Mouse (Mus musculus) liver, embryonic 16.5 days (tissue): ENCODE results near the gene Sdk1. TPM values are rescaled to one million over a fixed set of nuclear protein-coding genes. Genes with fewer than 3 reads are reported as not detected.

Source experiments
- ATAC-seq: fragments of 200-750 bp; cut with Nextera tagmentation; 2 replicates; pipeline ENCODE4 v1.8.0; 2017; ENCODE audit warnings: low read depth, mild to moderate bottlenecking, moderate number of reproducible peaks, moderate library complexity
- H3K27ac ChIP-seq: fragments of 300-500 bp; sonication (generic); 2 replicates; pipeline ENCODE4 v1.5.1; 2014; ENCODE audit warnings: mild to moderate bottlenecking, low read length
- H3K27me3 ChIP-seq: fragments of 300-500 bp; sonication (generic); 2 replicates; pipeline ENCODE4 v1.6.1; 2014; ENCODE audit warnings: low read depth, low read length, mixed read lengths; ENCODE audit not compliant: control insufficient read depth, insufficient read depth
- H3K36me3 ChIP-seq: fragments of 300-500 bp; sonication (generic); 2 replicates; pipeline ENCODE4 v1.6.1; 2014; ENCODE audit warnings: mild to moderate bottlenecking; ENCODE audit not compliant: control insufficient read depth, insufficient read depth
- H3K4me1 ChIP-seq: fragments of 300-500 bp; sonication (generic); 2 replicates; pipeline ENCODE4 v1.6.1; 2014; ENCODE audit warnings: low read depth, low read length, mixed read lengths; ENCODE audit not compliant: control insufficient read depth
- H3K4me2 ChIP-seq: fragments of 300-500 bp; sonication (generic); 2 replicates; pipeline ENCODE4 v1.6.1; 2014; ENCODE audit warnings: low read depth, low read length, mixed read lengths
- H3K4me3 ChIP-seq: fragments of 300-500 bp; sonication (generic); 2 replicates; pipeline ENCODE4 v1.5.1; 2014; ENCODE audit warnings: low read depth, mild to moderate bottlenecking, low read length
- H3K9ac ChIP-seq: fragments of 300-500 bp; sonication (generic); 2 replicates; pipeline ENCODE4 v1.6.1; 2014; ENCODE audit warnings: low read depth, low read length
- H3K9me3 ChIP-seq: fragments of 300-500 bp; sonication (generic); replicated peaks from 2 replicates; pipeline ENCODE4 v1.6.1; 2016; ENCODE audit warnings: low read length; ENCODE audit not compliant: control insufficient read depth
- WGBS: fragments of 180-500 bp; shearing (Covaris S2); extraction: QIAGEN DNeasy Blood & Tissue Kit; methylation state at CpG from one replicate; pipeline ENCODE4 v1.1.7; 2014; ENCODE audit not compliant: insufficient replicate concordance; 5-methylcytosine and 5-hydroxymethylcytosine counted together
- polyA plus RNA-seq: library from polyadenylated mRNA; unstranded; fragments of >200 nt; fragmentation: Nextera tagmentation; extraction: Ambion mirVana; gene quantifications from 2 replicates; pipeline ENCODE4 v1.2.1, GENCODE M21; 2015

The Sdk1 gene
- polyA plus RNA-seq, 1 experiment from 2014 or later = 0.22 TPM

GRCm38 (mm10) chr5:141971071-141971470, 729.8 kb downstream of the Sdk1 start:
- no peak for ATAC-seq
- Histone ChIP-seq H3K4me2 (no peak overlapping the region), H3K9me3 (no peaks in the 10 kb centered on the region), H3K36me3 (no peaks in the 10 kb centered on the region), H3K4me1 (no peaks in the 10 kb centered on the region), H3K27ac (no peak overlapping the region), H3K4me3 (no peak overlapping the region), H3K9ac (no peak overlapping the region), H3K27me3 (no peaks in the 10 kb centered on the region)

- Histone ChIP-seq H3K36me3 (no peaks in the 10 kb centered on the region), H3K27me3 (no peaks in the 10 kb centered on the region), H3K4me2 (no peak overlapping the region), H3K9ac (no peak overlapping the region), H3K4me3 (no peak overlapping the region), H3K4me1 (no peaks in the 10 kb centered on the region), H3K9me3 (no peaks in the 10 kb centered on the region), H3K27ac (no peak overlapping the region)
- no peak for ATAC-seq
Measured at GRCm38 (mm10) chr5:141979511-141979910, 738.2 kb downstream of the Sdk1 start.

DNA sequence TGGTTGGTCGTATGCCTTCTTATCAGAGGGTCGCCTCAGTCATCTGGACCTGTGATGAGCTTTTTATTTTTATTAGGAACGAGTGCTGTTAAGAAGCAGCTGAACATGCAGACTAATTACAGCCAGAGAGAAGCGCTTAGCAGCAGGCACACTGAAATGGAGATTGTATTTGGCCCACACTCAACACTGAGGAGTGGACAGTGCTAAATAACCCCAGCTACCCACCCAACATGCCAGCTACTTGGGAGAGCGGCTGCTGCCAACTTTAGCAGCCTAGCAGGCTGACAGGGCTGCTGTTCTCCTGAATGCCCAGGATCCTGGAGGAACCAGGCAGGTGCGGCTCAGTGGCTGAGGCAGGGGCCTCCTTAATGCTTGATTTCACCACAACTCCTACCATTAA, 739.5 kb downstream of the Sdk1 start:
- Histone ChIP-seq H3K36me3 (no peaks in the 10 kb centered on the region), H3K27ac (no peak overlapping the region), H3K9ac (no peak overlapping the region), H3K4me3 (no peak overlapping the region), H3K4me2 (no peak overlapping the region), H3K9me3 (no peaks in the 10 kb centered on the region), H3K27me3 (no peaks in the 10 kb centered on the region), H3K4me1 (no peaks in the 10 kb centered on the region)
- WGBS = 65% methylated on average over 6 of the region's 6 CpGs
- ATAC-seq = no peak

DNA sequence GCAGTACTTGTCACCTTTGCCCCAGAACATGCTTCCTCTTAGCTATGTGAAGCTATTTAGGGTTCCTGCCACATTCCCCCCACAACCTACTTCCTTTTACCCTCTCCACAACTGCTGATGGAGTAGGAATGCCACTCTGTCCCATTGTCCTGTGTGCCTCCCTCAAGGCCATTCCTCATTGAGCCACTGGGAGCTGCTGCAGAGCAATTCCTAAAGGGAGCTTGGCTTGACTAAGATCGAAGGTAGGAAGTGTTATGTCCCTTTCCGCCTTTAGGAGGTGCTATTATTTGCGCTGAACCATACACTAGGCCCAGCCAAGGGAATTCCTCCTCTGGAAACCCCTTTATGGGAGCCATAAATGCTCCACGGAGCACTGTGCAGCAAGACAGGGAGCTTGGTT, 743.0 kb downstream of the Sdk1 start:
- Histone ChIP-seq H3K4me2 (no peak overlapping the region), H3K4me1 (no peaks in the 10 kb centered on the region), H3K27me3 (no peaks in the 10 kb centered on the region), H3K4me3 (no peak overlapping the region), H3K9me3 (no peaks in the 10 kb centered on the region), H3K9ac (no peak overlapping the region), H3K27ac (no peak overlapping the region), H3K36me3 (no peaks in the 10 kb centered on the region)
- no peak for ATAC-seq
- 61% methylated on average over 4 of the region's 4 CpGs for WGBS

DNA sequence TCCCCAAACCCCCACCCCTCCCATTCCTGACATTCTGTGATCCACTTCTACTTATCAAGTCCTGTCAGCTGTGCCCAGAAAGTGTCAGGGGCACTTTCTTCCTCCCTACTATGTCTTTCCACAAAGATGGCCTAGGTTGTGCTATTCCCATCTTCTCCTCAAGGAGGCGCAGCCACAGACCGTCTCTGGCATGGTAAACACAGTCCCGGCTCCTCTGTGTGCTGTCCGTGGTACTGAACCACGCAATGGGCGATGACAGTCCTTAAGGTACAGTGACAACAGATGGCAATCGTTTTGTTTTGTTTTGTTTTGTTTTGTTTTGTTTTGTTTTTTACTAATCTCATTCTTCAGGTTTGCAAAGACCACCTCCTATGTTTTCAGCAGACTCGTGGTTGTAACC, 743.7 kb downstream of the Sdk1 start:
- Histone ChIP-seq H3K4me3 (no peak overlapping the region), H3K27ac (no peak overlapping the region), H3K9ac (no peak overlapping the region), H3K9me3 (no peaks in the 10 kb centered on the region), H3K36me3 (no peaks in the 10 kb centered on the region), H3K4me2 (no peak overlapping the region), H3K4me1 (no peaks in the 10 kb centered on the region), H3K27me3 (no peaks in the 10 kb centered on the region)
- WGBS = 7% methylated on average over 8 of the region's 8 CpGs
- no peak for ATAC-seq

DNA sequence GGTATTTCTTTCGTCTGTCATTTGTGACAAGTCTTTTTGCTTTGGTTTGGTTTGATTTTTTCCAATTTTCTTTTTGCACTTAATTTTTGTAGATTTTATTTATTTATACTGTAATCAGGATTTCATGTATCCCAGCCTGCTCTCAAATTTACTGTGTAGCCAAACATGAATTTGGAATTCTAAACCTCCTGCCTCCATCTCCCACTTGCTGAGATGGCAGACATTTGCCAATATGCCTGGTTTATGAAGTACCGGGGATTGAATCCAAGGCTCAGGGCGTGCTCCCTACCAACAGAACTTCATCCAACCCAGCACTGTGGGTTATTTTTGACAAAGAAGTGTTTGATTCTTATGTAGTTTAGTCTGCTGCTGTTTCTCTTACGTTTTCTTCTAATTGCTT, 744.3 kb downstream of the Sdk1 start:
- 52% methylated on average over 4 of the region's 4 CpGs for WGBS
- ATAC-seq = no peak

GRCm38 (mm10) chr5:141987287-141987799, 746.1 kb downstream of the Sdk1 start:
- Histone ChIP-seq H3K36me3 (no peaks in the 10 kb centered on the region), H3K27ac (no peak overlapping the region), H3K9me3 (no peaks in the 10 kb centered on the region), H3K4me1 (no peaks in the 10 kb centered on the region), H3K4me2 (no peak overlapping the region), H3K4me3 (no peak overlapping the region), H3K9ac (no peak overlapping the region), H3K27me3 (no peaks in the 10 kb centered on the region)
- 7% methylated on average over 1 of the region's 1 CpGs for WGBS
- ATAC-seq = no peak

More for the DNA sequence above, 744.3 kb downstream of the Sdk1 start:
- Histone ChIP-seq H3K27ac (no peak overlapping the region), H3K4me1 (no peaks in the 10 kb centered on the region), H3K27me3 (no peaks in the 10 kb centered on the region), H3K9ac (no peak overlapping the region), H3K4me2 (no peak overlapping the region), H3K36me3 (no peaks in the 10 kb centered on the region), H3K4me3 (no peak overlapping the region), H3K9me3 (no peaks in the 10 kb centered on the region)

GRCm38 (mm10) chr5:141988685-141989084, 747.4 kb downstream of the Sdk1 start:
- H3K9me3 ChIP-seq = no peaks in the 10 kb centered on the region
- no peak overlapping the region for H3K9ac ChIP-seq
- H3K4me3 ChIP-seq = no peak overlapping the region
- no peaks in the 10 kb centered on the region for H3K27me3 ChIP-seq
- ATAC-seq = no peak
- 47% methylated on average over 5 of the region's 5 CpGs for WGBS
- H3K4me1 ChIP-seq = no peaks in the 10 kb centered on the region
- H3K4me2 ChIP-seq = no peak overlapping the region
- no peaks in the 10 kb centered on the region for H3K36me3 ChIP-seq
- no peak overlapping the region for H3K27ac ChIP-seq

- ATAC-seq = no peak
- H3K4me3 ChIP-seq = no peak overlapping the region
- no peak overlapping the region for H3K4me2 ChIP-seq
- H3K9me3 ChIP-seq = no peaks in the 10 kb centered on the region
- H3K27me3 ChIP-seq = no peaks in the 10 kb centered on the region
- no peak overlapping the region for H3K27ac ChIP-seq
- no peaks in the 10 kb centered on the region for H3K4me1 ChIP-seq
- no peaks in the 10 kb centered on the region for H3K36me3 ChIP-seq
- WGBS = 52% methylated on average over 3 of the region's 3 CpGs
- no peak overlapping the region for H3K9ac ChIP-seq
Measured at GRCm38 (mm10) chr5:141994192-141994591, 752.9 kb downstream of the Sdk1 start.

GRCm38 (mm10) chr5:142000247-142000646, 759.0 kb downstream of the Sdk1 start:
- ATAC-seq = no peak
- no peak overlapping the region for H3K9ac ChIP-seq
- H3K27me3 ChIP-seq = no peaks in the 10 kb centered on the region
- H3K4me1 ChIP-seq = no peaks in the 10 kb centered on the region
- no peaks in the 10 kb centered on the region for H3K9me3 ChIP-seq
- H3K4me2 ChIP-seq = no peak overlapping the region
- no peak overlapping the region for H3K27ac ChIP-seq
- H3K36me3 ChIP-seq = no peaks in the 10 kb centered on the region
- 69% methylated on average over 1 of the region's 1 CpGs for whole genome bisulfite sequencing
- H3K4me3 ChIP-seq = no peak overlapping the region
